Mouse (Mus musculus) midbrain, embryonic 11.5 days (tissue): Measurements from ENCODE around the gene Fxyd5. TPM values are rescaled to one million over a fixed set of nuclear protein-coding genes. Genes with fewer than 3 reads are reported as not detected.

ENCODE experiments used
- ATAC-seq: fragments of 200-750 bp; cut with Nextera tagmentation; 2 replicates; pipeline ENCODE4 v1.8.0; 2017; ENCODE audit warnings: moderate TSS enrichment, moderate library complexity; ENCODE audit not compliant: low FRiP score
- DNase-seq: peaks from one replicate; pipeline ENCODE4 v3.0.0; 2015; ENCODE audit warnings: low spot score; ENCODE audit errors: missing footprints
- H3K27ac ChIP-seq: fragments of 300-500 bp; sonication (generic); 2 replicates; pipeline ENCODE4 v1.5.1; 2014; ENCODE audit warnings: low read depth, low read length
- H3K27me3 ChIP-seq: fragments of 300-500 bp; sonication (generic); 2 replicates; pipeline ENCODE4 v1.6.1; 2014; ENCODE audit warnings: mild to moderate bottlenecking, low read length, moderate library complexity, mixed read lengths; ENCODE audit not compliant: control insufficient read depth, insufficient read depth
- H3K36me3 ChIP-seq: fragments of 300-500 bp; sonication (generic); 2 replicates; pipeline ENCODE4 v1.6.1; 2014; ENCODE audit warnings: mild to moderate bottlenecking, low read length, moderate library complexity, mixed read lengths; ENCODE audit not compliant: control insufficient read depth, insufficient read depth
- H3K4me1 ChIP-seq: fragments of 300-500 bp; sonication (generic); 2 replicates; pipeline ENCODE4 v1.6.1; 2014; ENCODE audit warnings: low read length; ENCODE audit not compliant: control insufficient read depth, insufficient read depth
- H3K4me2 ChIP-seq: fragments of 300-500 bp; sonication (generic); 2 replicates; pipeline ENCODE4 v1.6.1; 2014; ENCODE audit warnings: mild to moderate bottlenecking, moderate library complexity
- H3K4me3 ChIP-seq: fragments of 300-500 bp; sonication (generic); 2 replicates; pipeline ENCODE4 v1.5.1; 2014; ENCODE audit warnings: low read depth, low read length
- H3K9ac ChIP-seq: fragments of 300-500 bp; sonication (generic); 2 replicates; pipeline ENCODE4 v1.6.1; 2014; ENCODE audit warnings: low read length
- H3K9me3 ChIP-seq: fragments of 300-500 bp; sonication (generic); 2 replicates; pipeline ENCODE4 v1.6.1; 2016; ENCODE audit warnings: low read length; ENCODE audit not compliant: control insufficient read depth
- WGBS: fragments of 180-500 bp; shearing (Covaris S2); extraction: QIAGEN DNeasy Blood & Tissue Kit; methylation state at CpG from one replicate; pipeline ENCODE4 v1.1.7; 2014; 5-methylcytosine and 5-hydroxymethylcytosine counted together
- polyA plus RNA-seq: library from polyadenylated mRNA; unstranded; fragments of >200 nt; fragmentation: Nextera tagmentation; extraction: Ambion mirVana; gene quantifications from 2 replicates; pipeline ENCODE4 v1.2.1, GENCODE M21; 2014

Fxyd5 gene
- polyA plus RNA-seq, 1 experiment from 2014 or later, result 11.3 TPM

DNA sequence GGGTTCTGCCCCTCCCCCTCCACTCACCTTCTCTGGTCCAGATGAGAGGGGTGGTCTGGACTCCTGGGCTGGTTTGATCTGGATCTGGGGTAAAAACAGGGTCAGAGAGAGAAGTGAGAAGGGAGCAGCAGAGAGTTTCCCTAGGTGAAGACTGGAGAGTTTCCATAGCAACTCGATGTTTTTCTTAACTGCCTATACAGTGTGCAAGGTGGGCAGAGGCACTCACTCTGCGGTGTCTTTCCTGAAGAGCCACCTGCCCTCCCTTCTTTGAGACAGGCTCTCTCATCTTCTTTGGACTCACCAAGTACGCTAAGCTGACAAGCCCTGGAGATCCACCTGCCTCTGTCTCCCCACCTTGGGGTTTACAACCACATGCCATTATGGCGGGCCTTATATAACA lies 3.3 kb downstream of the Fxyd5 start:
- ATAC-seq (no peak), DNase-seq (no peak)
- H3K36me3 ChIP-seq, result no peaks in the 10 kb centered on the region
- no peak overlapping the region for H3K27ac ChIP-seq
- H3K4me1 ChIP-seq, result no peaks in the 10 kb centered on the region
- no peak overlapping the region for H3K9ac ChIP-seq
- no peak overlapping the region for H3K4me2 ChIP-seq
- no peaks in the 10 kb centered on the region for H3K9me3 ChIP-seq
- peaks cover 7% of the 10 kb centered on the region for H3K27me3 ChIP-seq
- WGBS, result 89% methylated on average over 4 of the region's 4 CpGs
- H3K4me3 ChIP-seq, result no peak overlapping the region

DNA sequence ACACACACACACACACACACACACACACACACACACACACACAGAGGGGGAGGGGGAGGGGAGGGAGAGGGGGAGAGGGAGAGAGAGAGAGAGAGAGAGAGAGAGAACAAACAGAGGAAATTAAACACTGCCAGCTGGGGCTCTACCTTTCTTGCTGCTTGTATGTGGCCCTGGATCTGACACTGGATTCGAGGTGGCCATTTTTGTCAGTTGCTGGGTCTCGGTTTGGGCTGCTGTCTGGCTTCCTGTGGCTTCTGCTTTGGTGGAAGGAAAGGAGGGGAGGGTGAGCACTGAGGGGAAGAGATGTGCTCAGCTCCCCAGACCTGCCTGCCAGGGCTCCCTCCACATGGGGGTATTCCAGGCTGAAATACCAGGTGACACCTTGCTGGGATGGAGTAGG lies 4.6 kb downstream of the Fxyd5 start:
- Histone ChIP-seq H3K27me3 (peaks cover 5% of the 10 kb centered on the region), H3K4me3 (no peak overlapping the region), H3K4me2 (no peak overlapping the region), H3K9me3 (no peaks in the 10 kb centered on the region), H3K4me1 (no peaks in the 10 kb centered on the region), H3K9ac (no peak overlapping the region), H3K27ac (no peak overlapping the region), H3K36me3 (no peaks in the 10 kb centered on the region)
- ATAC-seq (no peak), DNase-seq (no peak)
- WGBS, result 73% methylated on average over 2 of the region's 2 CpGs

DNA sequence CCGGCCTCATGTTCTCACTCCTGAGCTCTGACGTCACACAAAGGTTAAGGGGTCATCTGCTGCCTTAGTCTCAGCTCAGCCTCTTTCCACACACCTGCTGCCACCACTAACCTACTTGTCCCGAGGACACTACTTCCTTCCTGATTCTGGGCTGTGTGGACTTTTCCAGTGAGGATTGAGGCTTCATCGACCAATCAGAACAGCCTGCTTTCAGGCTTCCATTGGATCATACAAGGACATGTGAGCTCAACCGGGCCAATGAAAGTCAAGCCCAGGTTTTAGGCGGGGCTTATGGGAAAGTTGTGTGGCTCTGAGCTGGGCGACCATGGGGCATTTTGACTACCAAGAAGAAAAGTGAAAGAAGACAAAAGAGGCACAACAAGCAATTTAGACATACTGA lies 5.4 kb downstream of the Fxyd5 start:
- Histone ChIP-seq H3K36me3 (no peaks in the 10 kb centered on the region), H3K27me3 (peaks cover 3% of the 10 kb centered on the region), H3K9me3 (no peaks in the 10 kb centered on the region), H3K4me3 (no peak overlapping the region), H3K9ac (no peak overlapping the region), H3K4me2 (no peak overlapping the region), H3K27ac (no peak overlapping the region), H3K4me1 (no peaks in the 10 kb centered on the region)
- WGBS, result 83% methylated on average over 7 of the region's 7 CpGs
- DNase-seq (no peak), ATAC-seq (no peak)

GRCm38 (mm10) chr7:31035291-31035690 lies 7.0 kb downstream of the Fxyd5 start:
- no peak overlapping the region for H3K9ac ChIP-seq
- no peaks in the 10 kb centered on the region for H3K9me3 ChIP-seq
- ATAC-seq (no peak), DNase-seq (no peak)
- no peak overlapping the region for H3K4me2 ChIP-seq
- H3K27ac ChIP-seq, result no peak overlapping the region
- H3K4me1 ChIP-seq, result no peaks in the 10 kb centered on the region
- H3K36me3 ChIP-seq, result no peaks in the 10 kb centered on the region
- WGBS, result 79% methylated on average over 10 of the region's 11 CpGs
- H3K4me3 ChIP-seq, result no peak overlapping the region
- H3K27me3 ChIP-seq, result no peaks in the 10 kb centered on the region

DNA sequence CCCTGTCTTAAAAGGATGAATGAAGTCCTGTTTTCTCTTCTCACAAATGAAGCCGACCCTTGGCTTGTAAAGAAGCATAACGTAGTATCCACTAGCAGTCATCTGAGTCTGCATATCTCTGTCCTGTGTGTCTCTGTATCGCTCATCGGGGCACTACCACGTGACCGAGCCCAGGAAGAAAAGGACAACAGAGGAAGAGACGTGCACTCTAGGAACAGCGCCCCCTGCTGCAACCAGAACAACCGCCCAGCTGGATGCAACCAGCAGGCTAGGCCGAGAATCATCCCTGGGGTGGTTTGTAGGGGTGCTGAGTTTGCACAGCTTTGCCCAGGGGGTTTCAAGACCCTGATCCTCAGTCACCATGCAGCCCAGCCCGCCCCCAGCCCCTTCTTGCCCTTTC lies 7.5 kb downstream of the Fxyd5 start:
- H3K36me3 ChIP-seq, result no peaks in the 10 kb centered on the region
- H3K27me3 ChIP-seq, result no peaks in the 10 kb centered on the region
- ATAC-seq (no peak), DNase-seq (no peak)
- no peaks in the 10 kb centered on the region for H3K9me3 ChIP-seq
- H3K27ac ChIP-seq, result no peak overlapping the region
- no peak overlapping the region for H3K4me2 ChIP-seq
- no peak overlapping the region for H3K4me3 ChIP-seq
- no peaks in the 10 kb centered on the region for H3K4me1 ChIP-seq
- no peak overlapping the region for H3K9ac ChIP-seq
- 58% methylated on average over 11 of the region's 11 CpGs for WGBS

DNA sequence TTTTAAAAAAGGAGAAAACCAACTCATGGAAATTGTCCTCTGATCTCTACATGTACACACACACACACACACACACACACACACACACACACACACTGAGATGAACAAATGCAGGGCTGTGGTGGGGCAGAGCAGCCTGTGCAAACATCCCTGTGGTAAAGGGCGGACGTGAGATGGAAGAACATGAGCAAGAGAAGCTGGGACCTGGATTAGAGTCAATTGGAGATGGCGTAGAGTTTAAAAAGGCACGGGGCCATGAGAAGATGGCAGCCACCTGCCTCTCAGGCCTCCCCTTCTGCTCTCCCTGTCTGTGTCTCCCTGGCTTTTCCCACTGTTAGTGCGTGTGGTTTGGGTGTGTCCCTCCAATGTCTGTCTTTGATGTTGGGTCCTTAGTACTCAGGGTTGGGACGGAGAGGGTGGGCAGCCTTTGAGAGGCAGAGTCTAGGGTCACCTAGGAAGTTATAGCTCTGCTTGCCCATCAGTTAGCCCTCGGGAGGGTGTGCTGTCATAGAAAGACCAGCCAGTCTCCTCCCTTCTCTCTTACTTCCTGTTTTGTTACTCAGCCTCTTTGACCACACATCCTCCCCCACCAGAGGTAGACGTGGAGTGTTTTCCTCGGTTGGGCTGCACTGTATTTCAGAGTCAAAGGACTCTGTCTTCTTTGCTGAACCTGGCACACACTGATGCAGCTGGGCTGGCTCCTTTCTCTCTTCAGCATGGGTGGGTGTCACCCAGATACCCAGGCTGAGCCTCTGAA lies 8.7 kb downstream of the Fxyd5 start:
- Histone ChIP-seq H3K27ac (no peak overlapping the region), H3K4me1 (no peaks in the 10 kb centered on the region), H3K9ac (no peak overlapping the region), H3K4me3 (no peak overlapping the region), H3K27me3 (no peaks in the 10 kb centered on the region), H3K4me2 (no peak overlapping the region), H3K36me3 (no peaks in the 10 kb centered on the region), H3K9me3 (no peaks in the 10 kb centered on the region)
- ATAC-seq (no peak), DNase-seq (no peak)
- whole genome bisulfite sequencing, result 77% methylated on average over 9 of the region's 9 CpGs

- no peak for ATAC-seq
- DNase-seq, result no peak
- H3K9me3 ChIP-seq, result no peaks in the 10 kb centered on the region
- no peak overlapping the region for H3K4me2 ChIP-seq
- H3K27me3 ChIP-seq, result no peaks in the 10 kb centered on the region
- H3K36me3 ChIP-seq, result no peaks in the 10 kb centered on the region
- H3K4me1 ChIP-seq, result no peaks in the 10 kb centered on the region
- no peak overlapping the region for H3K27ac ChIP-seq
- WGBS, result 81% methylated on average over 7 of the region's 7 CpGs
- no peak overlapping the region for H3K4me3 ChIP-seq
- no peak overlapping the region for H3K9ac ChIP-seq
These were observed 10.6 kb downstream of the Fxyd5 start for GRCm38 (mm10) chr7:31031731-31032130.

DNA sequence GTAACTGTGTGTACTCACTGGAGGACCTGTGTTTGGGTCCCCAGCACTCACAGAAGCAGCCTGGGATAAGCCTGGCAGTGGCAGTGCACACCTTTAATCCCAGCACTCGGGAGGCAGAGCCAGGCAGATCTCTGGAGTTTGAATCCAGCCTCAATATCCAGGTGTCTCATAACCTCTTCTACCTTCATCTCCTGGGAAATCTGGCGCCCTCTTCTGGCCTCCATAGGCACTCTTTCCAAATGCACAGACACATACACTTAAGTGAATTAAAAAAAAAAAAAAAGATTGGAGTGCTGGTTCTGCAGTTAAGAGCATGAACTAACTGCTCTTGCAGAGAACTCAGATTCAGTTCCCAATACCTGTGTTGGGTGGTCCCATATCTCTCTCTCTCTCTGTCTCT lies 11.6 kb downstream of the Fxyd5 start:
- WGBS, result 71% methylated on average over 2 of the region's 2 CpGs
- H3K4me2 ChIP-seq, result no peak overlapping the region
- no peak for ATAC-seq

GRCm38 (mm10) chr7:31028609-31029008 lies 13.7 kb downstream of the Fxyd5 start:
- H3K27me3 ChIP-seq, result no peaks in the 10 kb centered on the region
- no peaks in the 10 kb centered on the region for H3K36me3 ChIP-seq
- no peak overlapping the region for H3K4me2 ChIP-seq
- H3K4me3 ChIP-seq, result no peak overlapping the region
- H3K4me1 ChIP-seq, result no peaks in the 10 kb centered on the region
- H3K9me3 ChIP-seq, result no peaks in the 10 kb centered on the region
- ATAC-seq, result no peak
- no peak overlapping the region for H3K9ac ChIP-seq
- DNase-seq, result no peak
- WGBS, result 79% methylated on average over 8 of the region's 8 CpGs
- no peak overlapping the region for H3K27ac ChIP-seq

More for the DNA sequence above, 11.6 kb downstream of the Fxyd5 start:
- H3K36me3 ChIP-seq, result no peaks in the 10 kb centered on the region
- no peaks in the 10 kb centered on the region for H3K4me1 ChIP-seq
- H3K4me3 ChIP-seq, result no peak overlapping the region
- H3K9ac ChIP-seq, result no peak overlapping the region
- no peaks in the 10 kb centered on the region for H3K9me3 ChIP-seq
- H3K27ac ChIP-seq, result no peak overlapping the region
- no peaks in the 10 kb centered on the region for H3K27me3 ChIP-seq
- DNase-seq, result no peak
